Mouse (Mus musculus) megakaryocyte-erythroid progenitor cell, adult 5 weeks (primary cell): ENCODE results near the gene Srrd. TPM values are rescaled to one million over a fixed set of nuclear protein-coding genes. Genes with fewer than 3 reads are reported as not detected.

Experiments
- polyA plus RNA-seq: library from polyadenylated mRNA; stranded (reverse); fragments of >175 nt; gene quantifications from 2 replicates; pipeline ENCODE4 v1.2.3, GENCODE M21; 2012

The Srrd gene
- 21.9 and 24.3 TPM in 2 replicates for polyA plus RNA-seq

GRCm38 (mm10) chr5:112342463-112343204 is at the start of gene Srrd, which contains the start of gene Hps4:
Gene Srrd (minus strand): TSS chr5:112343040.
Gene Hps4 (plus strand): TSS chr5:112343083.

GRCm38 (mm10) chr5:112355910-112356309 is 13.1 kb upstream of the Srrd start, which contains the start of gene Gm6583:
Gene Gm6583 (minus strand): TSS chr5:112356033.

GRCm38 (mm10) chr5:112325546-112326445 is 17.0 kb downstream of the Srrd start, which contains the start of gene Tfip11:
Gene Tfip11 (plus strand): TSS chr5:112326358.

Other genes starting within 250 kb of the Srrd start
- gene Cryba4, start 90.5 kb downstream of the Srrd start, polyA plus RNA-seq, result 0.28 and 0.46 TPM in 2 replicates
- gene Crybb1, start 87.2 kb downstream of the Srrd start, polyA plus RNA-seq, result 0.06 and 0.34 TPM in 2 replicates
- 166 and 178 TPM in 2 replicates for gene Tpst2, start 66.3 kb downstream of the Srrd start, polyA plus RNA-seq
- gene Tfip11, start 16.7 kb downstream of the Srrd start, polyA plus RNA-seq, result 58.1 and 62.2 TPM in 2 replicates
- 31.8 and 38.2 TPM in 2 replicates for gene Hps4, start within 50 bp of the Srrd start, polyA plus RNA-seq
- 0.04 TPM in 1 of 2 replicates, not detected in the other for gene Gm6583, start 13.0 kb upstream of the Srrd start, polyA plus RNA-seq
- not detected in 2 replicates for gene Asphd2, start 51.8 kb upstream of the Srrd start, polyA plus RNA-seq
- not detected in 2 replicates for gene Gm6588, start 106.4 kb upstream of the Srrd start, polyA plus RNA-seq
- 0.01 TPM in 1 of 2 replicates, not detected in the other for gene Sez6l, start 234.1 kb upstream of the Srrd start, polyA plus RNA-seq